Mouse (Mus musculus) kidney, postnatal 0 days (tissue): ENCODE measurements around the gene Vwa5a. TPM values are rescaled to one million over a fixed set of nuclear protein-coding genes. Genes with fewer than 3 reads are reported as not detected.

Source experiments
- ATAC-seq: fragments of 200-750 bp; cut with Nextera tagmentation; replicated peaks from 2 replicates; pipeline ENCODE4 v1.8.0; 2017; ENCODE audit warnings: low read depth, moderate number of reproducible peaks, moderate TSS enrichment, moderate library complexity; ENCODE audit not compliant: low FRiP score
- DNase-seq: peaks from one replicate; pipeline ENCODE4 v3.0.0-alpha.2; 2016; ENCODE audit warnings: low spot score
- H3K27ac ChIP-seq: fragments of 300-500 bp; sonication (generic); 2 replicates; pipeline ENCODE4 v1.5.1; 2014; ENCODE audit warnings: mild to moderate bottlenecking
- H3K27me3 ChIP-seq: fragments of 300-500 bp; sonication (generic); 2 replicates; pipeline ENCODE4 v1.6.1; 2014; ENCODE audit warnings: low read length, mixed read lengths; ENCODE audit not compliant: insufficient read depth
- H3K36me3 ChIP-seq: fragments of 300-500 bp; sonication (generic); 2 replicates; pipeline ENCODE4 v1.6.1; 2014; ENCODE audit warnings: low read length, mixed read lengths; ENCODE audit not compliant: insufficient read depth
- H3K4me1 ChIP-seq: fragments of 300-500 bp; sonication (generic); replicated peaks from 2 replicates; pipeline ENCODE4 v1.6.1; 2014; ENCODE audit warnings: antibody characterized with exemption, low read length, mixed read lengths; ENCODE audit not compliant: insufficient read depth
- H3K4me2 ChIP-seq: fragments of 300-500 bp; sonication (generic); 2 replicates; pipeline ENCODE4 v1.6.1; 2014; ENCODE audit warnings: mild to moderate bottlenecking, low read length, moderate library complexity, mixed read lengths
- H3K4me3 ChIP-seq: fragments of 300-500 bp; sonication (generic); replicated peaks from 2 replicates; pipeline ENCODE4 v1.5.1; 2014; ENCODE audit warnings: low read depth, low read length
- H3K9ac ChIP-seq: fragments of 300-500 bp; sonication (generic); 2 replicates; pipeline ENCODE4 v1.6.1; 2014; ENCODE audit warnings: low read depth, low read length
- H3K9me3 ChIP-seq: fragments of 300-500 bp; sonication (generic); replicated peaks from 2 replicates; pipeline ENCODE4 v1.6.1; 2016; ENCODE audit warnings: low read length, inconsistent platforms, mixed read lengths
- CTCF ChIP-seq: IDR thresholded peaks from 2 replicates; pipeline ENCODE4 v1.5.1; 2016; ENCODE audit warnings: antibody characterized with exemption, low read depth, mild to moderate bottlenecking, moderate library complexity
- WGBS: fragments of 180-500 bp; shearing (Covaris S2); extraction: QIAGEN DNeasy Blood & Tissue Kit; methylation state at CpG from one replicate; pipeline ENCODE4 v1.1.7; 2014; 5-methylcytosine and 5-hydroxymethylcytosine counted together
- polyA plus RNA-seq: library from polyadenylated mRNA; unstranded; fragments of >200 nt; fragmentation: Nextera tagmentation; extraction: Ambion mirVana; gene quantifications from 2 replicates; pipeline ENCODE4 v1.2.1, GENCODE M21; 2015

Vwa5a gene
- polyA plus RNA-seq = 23.0 and 24.7 TPM in 2 replicates

DNA sequence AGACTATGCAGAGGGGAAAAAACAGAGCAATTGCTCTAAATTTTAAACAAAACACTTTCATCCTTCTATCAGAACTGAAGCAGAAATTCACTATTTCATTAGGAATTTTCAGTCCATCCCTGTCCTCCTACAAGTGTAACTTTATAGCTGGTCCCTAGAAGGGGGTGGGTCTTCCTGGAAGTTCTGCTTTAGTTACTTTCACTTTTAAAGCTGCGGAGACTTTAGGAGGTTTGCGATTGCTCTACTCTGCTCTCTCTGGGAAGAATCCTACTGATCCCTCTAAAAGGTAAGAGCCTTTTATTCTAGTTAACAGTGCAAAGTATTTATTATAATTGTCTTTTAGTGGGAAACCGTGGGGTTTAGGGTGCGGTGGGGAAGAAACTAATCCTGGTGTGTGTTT lies at the start of gene Vwa5a:
Gene Vwa5a, plus strand, starts transcription at position 167 of the 400 bp plus-strand sequence.
- DNase-seq (peak; percentile 97), ATAC-seq (peak; percentile 79)
- H3K27ac ChIP-seq = peak within 1 kb of the TSS; percentile 89
- peak within 1 kb of the TSS; percentile 76 for H3K4me3 ChIP-seq
- H3K9ac ChIP-seq = peak within 1 kb of the TSS; percentile 62
- peaks cover 6% of the 10 kb centered on the region; the same call in 1 of the 2 replicates for H3K4me1 ChIP-seq
- under 1% methylated on average over 4 of the region's 4 CpGs for whole genome bisulfite sequencing
- H3K27me3 ChIP-seq = no peaks in the 10 kb centered on the region
- no peak for TF ChIP-seq CTCF
- 0 out of 2 replicates have a peak, but pooled peaks cover 3% of the 10 kb centered on the region for H3K36me3 ChIP-seq
- H3K9me3 ChIP-seq = no peaks in the 10 kb centered on the region
- peak within 1 kb of the TSS; percentile 71 for H3K4me2 ChIP-seq

DNA sequence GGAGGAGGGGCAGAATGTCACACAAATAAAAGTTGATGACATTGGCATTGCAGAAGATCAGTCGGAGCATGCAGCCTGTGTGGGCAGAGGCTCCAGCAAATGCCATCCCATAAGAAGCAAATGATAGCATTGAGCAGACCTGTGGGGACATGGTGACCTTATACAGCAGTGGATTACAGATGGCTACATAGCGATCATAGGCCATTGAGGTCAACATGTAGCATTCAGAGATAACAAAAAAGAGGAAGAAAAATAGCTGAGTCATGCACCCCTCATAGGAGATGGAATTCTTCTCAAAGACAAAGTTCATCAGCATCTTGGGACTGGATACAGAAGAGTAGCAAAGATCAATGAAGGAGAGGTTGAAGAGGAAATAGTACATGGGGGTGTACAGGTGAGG lies 45.2 kb upstream of the Vwa5a start:
- ATAC-seq = no peak
- Histone ChIP-seq H3K4me2 (no peak overlapping the region), H3K4me1 (no peaks in the 10 kb centered on the region), H3K27me3 (no peaks in the 10 kb centered on the region), H3K9me3 (no peaks in the 10 kb centered on the region), H3K9ac (no peak overlapping the region), H3K27ac (no peak overlapping the region), H3K4me3 (no peak overlapping the region), H3K36me3 (no peaks in the 10 kb centered on the region)
- TF ChIP-seq CTCF = no peak
- DNase-seq = no peak
- 86% methylated on average over 2 of the region's 2 CpGs for WGBS

DNA sequence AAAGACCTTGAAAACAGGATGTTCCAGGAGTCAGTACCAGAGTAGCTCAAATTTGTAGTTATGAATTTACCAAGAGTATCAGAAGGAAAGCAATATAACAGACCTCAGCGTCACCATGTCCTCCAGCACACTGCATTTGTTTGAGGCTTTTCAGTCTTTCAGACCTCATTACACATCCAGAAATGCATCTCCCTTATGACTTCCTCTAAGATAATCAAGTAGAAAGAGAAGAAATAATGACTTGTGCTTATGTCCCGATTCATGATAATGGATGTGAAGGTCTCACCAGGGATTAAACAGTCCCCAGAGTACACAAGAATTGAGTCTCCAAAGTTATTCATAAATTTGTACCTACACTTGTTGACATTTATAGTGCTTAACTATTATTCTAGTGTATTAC lies 43.6 kb upstream of the Vwa5a start, which contains the start of gene Olfr918:
Gene Olfr918, minus strand, starts transcription at position 101 of the 400 bp plus-strand sequence.
- no peak for DNase-seq
- 81% methylated on average over 2 of the region's 2 CpGs for WGBS
- no peak for TF ChIP-seq CTCF

DNA sequence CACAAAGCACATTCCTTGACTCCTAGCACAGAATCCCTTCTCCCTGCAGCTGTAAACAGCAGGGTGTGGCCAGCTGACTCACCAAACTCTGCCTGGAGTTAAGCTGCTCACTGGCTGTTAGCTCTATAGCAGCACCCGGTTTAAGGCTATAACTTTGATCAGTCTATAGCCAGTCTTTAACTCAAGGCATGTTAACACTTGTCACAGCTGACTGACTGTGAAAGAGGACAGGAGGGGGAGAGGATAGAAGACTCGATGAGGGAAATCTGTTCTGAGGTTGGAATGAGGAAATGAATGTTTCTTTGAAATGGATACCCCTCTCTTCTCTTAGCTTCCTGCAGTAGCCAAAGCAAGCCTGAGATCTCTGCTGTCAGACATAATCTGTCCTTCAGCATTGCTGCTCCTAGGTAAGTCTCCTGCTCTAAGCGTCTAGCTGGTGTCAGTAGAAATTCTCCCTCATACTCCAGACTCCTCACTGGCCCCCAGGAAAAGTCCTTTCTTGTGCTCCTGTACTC lies 916 bp downstream of the Vwa5a start:
- 0 out of 2 replicates have a peak, but pooled peaks cover 5% of the 10 kb centered on the region for H3K36me3 ChIP-seq
- TF ChIP-seq CTCF = no peak

More for the DNA sequence above, 43.6 kb upstream of the Vwa5a start, which contains the start of gene Olfr918:
- H3K27ac ChIP-seq = no peak within 1 kb of the TSS
- no peak within 1 kb of the TSS for H3K4me2 ChIP-seq
- no peak within 1 kb of the TSS for H3K9ac ChIP-seq
- H3K4me3 ChIP-seq = no peak within 1 kb of the TSS
- H3K9me3 ChIP-seq = no peaks in the 10 kb centered on the region
- no peaks in the 10 kb centered on the region for H3K27me3 ChIP-seq
- no peaks in the 10 kb centered on the region for H3K36me3 ChIP-seq
- ATAC-seq = no peak
- no peaks in the 10 kb centered on the region for H3K4me1 ChIP-seq

DNA sequence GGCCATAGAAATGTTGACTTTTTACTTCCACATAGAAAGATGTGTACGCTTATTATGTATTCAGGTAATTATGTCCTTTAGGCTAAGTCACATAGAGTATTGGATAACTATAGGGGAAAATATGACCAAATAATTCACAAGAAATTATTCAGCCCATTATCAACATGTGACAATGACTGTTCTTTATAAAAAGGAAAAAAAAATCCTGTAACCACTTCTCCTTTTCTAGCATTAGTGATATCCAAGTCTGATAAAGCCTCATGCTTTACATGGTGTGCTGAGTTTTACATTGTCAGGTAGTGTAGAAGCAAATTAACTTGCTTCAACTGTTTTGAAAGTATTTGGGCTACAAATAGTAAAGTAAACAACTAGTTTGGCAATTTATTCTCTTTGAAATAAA lies 6.0 kb downstream of the Vwa5a start:
- WGBS = 97% methylated on average over 1 of the region's 1 CpGs

More for the DNA sequence above, 916 bp downstream of the Vwa5a start:
- Histone ChIP-seq H3K4me1 (peaks cover 6% of the 10 kb centered on the region; the same call in 1 of the 2 replicates), H3K9me3 (no peaks in the 10 kb centered on the region), H3K9ac (peak overlapping the region; percentile 62), H3K27ac (peak overlapping the region; percentile 89), H3K4me2 (peak overlapping the region; percentile 71), H3K4me3 (peak overlapping the region; percentile 76), H3K27me3 (no peaks in the 10 kb centered on the region)
- DNase-seq = peak; percentile 59
- 2% methylated on average over 3 of the region's 3 CpGs for WGBS
- ATAC-seq = peak; percentile 83

DNA sequence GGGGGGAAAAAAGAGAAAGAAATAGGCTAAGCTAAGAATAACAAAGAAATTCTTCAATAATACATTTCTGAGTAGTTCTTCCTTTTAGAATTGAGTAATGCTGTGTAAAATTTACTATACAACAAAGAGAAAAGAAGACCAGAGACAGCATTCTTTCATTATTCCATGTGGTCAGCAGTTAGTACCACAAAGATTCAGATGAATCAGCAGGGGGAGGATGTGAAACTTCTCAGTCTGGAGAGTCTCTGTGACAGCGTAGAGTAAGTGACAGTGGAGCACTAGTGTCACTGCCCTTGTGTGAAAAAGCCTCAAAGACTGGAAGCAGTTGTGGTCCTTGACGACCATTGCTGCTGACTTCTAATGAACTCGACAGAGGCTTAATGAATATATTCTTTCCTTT lies 10.2 kb downstream of the Vwa5a start:
- Histone ChIP-seq H3K9ac (no peak overlapping the region), H3K4me3 (no peak overlapping the region), H3K27ac (no peak overlapping the region), H3K27me3 (no peaks in the 10 kb centered on the region), H3K4me2 (no peak overlapping the region), H3K36me3 (peaks cover 30% of the 10 kb centered on the region), H3K4me1 (no peaks in the 10 kb centered on the region), H3K9me3 (no peaks in the 10 kb centered on the region)
- 62% methylated on average over 3 of the region's 3 CpGs for WGBS
- no peak for DNase-seq
- TF ChIP-seq CTCF = no peak
- ATAC-seq = no peak

More for the DNA sequence above, 6.0 kb downstream of the Vwa5a start:
- Histone ChIP-seq H3K36me3 (peaks cover 31% of the 10 kb centered on the region), H3K27ac (no peak overlapping the region), H3K9ac (no peak overlapping the region), H3K27me3 (no peaks in the 10 kb centered on the region), H3K4me1 (peaks cover 6% of the 10 kb centered on the region; the same call in 1 of the 2 replicates), H3K4me3 (no peak overlapping the region), H3K4me2 (no peak overlapping the region), H3K9me3 (no peaks in the 10 kb centered on the region)
- DNase-seq (no peak), ATAC-seq (no peak)
- no peak for TF ChIP-seq CTCF
